Mouse (Mus musculus) erythroblast, adult 5-6 weeks (primary cell): ENCODE results near the gene Cnnm2. TPM values are rescaled to one million over a fixed set of nuclear protein-coding genes. Genes with fewer than 3 reads are reported as not detected.
"Not testable (repeated sequence)": the region's sequence is repeated elsewhere in the genome, so short reads cannot be mapped to it uniquely, and the experiment has no call there.

Source experiments
- ATAC-seq: replicated peaks from 2 replicates; pipeline ENCODE4 v1.8.0; 2016; ENCODE audit warnings: moderate number of reproducible peaks, mild to moderate bottlenecking, moderate TSS enrichment, inconsistent platforms; ENCODE audit not compliant: poor library complexity, low FRiP score, severe bottlenecking
- total RNA-seq, 2 experiments: library from RNA; stranded (forward) in 1 of 2; stranded (reverse) in 1 of 2; fragments of 150-400 nt in 1 of 2; fragments of 200-764, 138-1000 nt in 1 of 2; gene quantifications; 2 replicates each; pipeline versions ENCODE4 v1.2.3 to v1.2.4; 2015 to 2017; ENCODE audit warnings: low replicate concordance in 2 of 2

Gene Cnnm2
- total RNA-seq (2015; ENCODE audit: low replicate concordance), result 34.0 and 36.6 TPM in 2 replicates
- 51.7 and 58.0 TPM in 2 replicates for total RNA-seq (2017; ENCODE audit: low replicate concordance)

GRCm38 (mm10) chr19:46761247-46761946 lies at the start of gene Cnnm2:
Gene Cnnm2, plus strand, starts transcription at chr19:46761596.
- ATAC-seq, result peak; percentile 86

- no peak for ATAC-seq
Measured at GRCm38 (mm10) chr19:46714234-46714633, 47.2 kb upstream of the Cnnm2 start.

GRCm38 (mm10) chr19:46715016-46715415 lies 46.4 kb upstream of the Cnnm2 start:
- no peak for ATAC-seq

- no peak for ATAC-seq
Measured at GRCm38 (mm10) chr19:46718150-46718549, 43.2 kb upstream of the Cnnm2 start.

- no peak for ATAC-seq
Measured at GRCm38 (mm10) chr19:46724411-46724810, 37.0 kb upstream of the Cnnm2 start.

- ATAC-seq, result no peak
Measured at GRCm38 (mm10) chr19:46726142-46726541, 35.3 kb upstream of the Cnnm2 start.

- no peak for ATAC-seq
Measured at GRCm38 (mm10) chr19:46727140-46727736, 34.2 kb upstream of the Cnnm2 start.

GRCm38 (mm10) chr19:46727945-46728540 lies 33.4 kb upstream of the Cnnm2 start:
- ATAC-seq, result no peak

GRCm38 (mm10) chr19:46728909-46729308 lies 32.5 kb upstream of the Cnnm2 start:
- no peak for ATAC-seq

GRCm38 (mm10) chr19:46731351-46731750 lies 30.0 kb upstream of the Cnnm2 start:
- no peak for ATAC-seq

- not testable (repeated sequence) for ATAC-seq
Measured at GRCm38 (mm10) chr19:46732673-46733072, 28.7 kb upstream of the Cnnm2 start.

- no peak for ATAC-seq
Measured at GRCm38 (mm10) chr19:46733626-46734025, 27.8 kb upstream of the Cnnm2 start.

GRCm38 (mm10) chr19:46735241-46735640 lies 26.2 kb upstream of the Cnnm2 start:
- ATAC-seq, result no peak

GRCm38 (mm10) chr19:46737106-46737505 lies 24.3 kb upstream of the Cnnm2 start:
- ATAC-seq, result no peak

- ATAC-seq, result peak; percentile 71
Measured at GRCm38 (mm10) chr19:46740341-46741008, 20.9 kb upstream of the Cnnm2 start.

- no peak for ATAC-seq
Measured at GRCm38 (mm10) chr19:46741574-46741973, 19.8 kb upstream of the Cnnm2 start.

- no peak for ATAC-seq
Measured at GRCm38 (mm10) chr19:46744681-46745080, 16.7 kb upstream of the Cnnm2 start.

- no peak for ATAC-seq
Measured at GRCm38 (mm10) chr19:46747799-46748198, 13.6 kb upstream of the Cnnm2 start.

GRCm38 (mm10) chr19:46752235-46752634 lies 9.2 kb upstream of the Cnnm2 start:
- ATAC-seq, result no peak

GRCm38 (mm10) chr19:46755066-46755465 lies 6.3 kb upstream of the Cnnm2 start:
- peak; percentile 73 for ATAC-seq
